Mouse (Mus musculus) cortical plate, adult 2 months (tissue): ENCODE data around the gene Nyap1. TPM values are rescaled to one million over a fixed set of nuclear protein-coding genes. Genes with fewer than 3 reads are reported as not detected.

Source experiments
- H3K27ac ChIP-seq: fragments of 200-500 bp; 2 replicates; pipeline ENCODE4 v1.5.1; 2012; ENCODE audit warnings: low read length, control low read depth, inconsistent platforms; ENCODE audit not compliant: insufficient read depth
- H3K4me1 ChIP-seq: fragments of 200-500 bp; 2 replicates; pipeline ENCODE4 v1.6.1; 2011; ENCODE audit warnings: low read length; ENCODE audit not compliant: control insufficient read depth, insufficient read depth
- H3K4me3 ChIP-seq: fragments of 200-500 bp; 2 replicates; pipeline ENCODE4 v1.5.1; 2011; ENCODE audit warnings: mild to moderate bottlenecking, low read length, control low read depth; ENCODE audit not compliant: insufficient read depth
- CTCF ChIP-seq: fragments of 200-500 bp; IDR thresholded peaks from 2 replicates; pipeline ENCODE4 v1.5.1; 2011; ENCODE audit warnings: mild to moderate bottlenecking, control low read depth, low read length; ENCODE audit not compliant: insufficient read depth; ENCODE audit errors: extremely low read depth
- POLR2A ChIP-seq: fragments of 200-500 bp; IDR thresholded peaks from 2 replicates; pipeline ENCODE4 v1.6.1; 2011; ENCODE audit warnings: mild to moderate bottlenecking, low read length, control low read depth; ENCODE audit not compliant: insufficient read depth; ENCODE audit errors: extremely low read depth
- polyA plus RNA-seq: library from polyadenylated mRNA; depleted of rRNA; stranded (reverse); fragments of >200 nt; gene quantifications from 2 replicates; pipeline ENCODE4 v1.2.3, GENCODE M21; 2012; rRNA removed

The Nyap1 gene
- polyA plus RNA-seq, 1 experiment = 69.7 TPM

DNA sequence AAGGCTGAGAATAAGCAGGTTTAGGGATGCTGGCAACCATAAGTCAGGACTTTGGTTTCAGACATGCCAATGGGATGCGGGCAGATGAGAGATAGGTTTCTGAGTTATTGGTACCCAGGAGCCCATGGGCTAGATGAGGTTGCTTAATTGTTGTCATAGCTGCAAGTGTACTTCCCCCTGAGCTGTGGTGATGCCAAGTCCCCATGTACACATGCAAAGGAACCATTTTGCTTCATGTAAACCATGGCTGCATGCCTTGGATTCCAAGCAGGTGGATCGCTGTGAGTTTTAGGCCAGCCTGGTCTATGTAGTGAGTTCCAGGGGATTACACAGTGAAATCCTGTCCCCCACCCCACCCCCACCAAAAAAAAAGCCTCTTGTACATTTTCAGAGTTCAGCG lies 55.8 kb downstream of the Nyap1 start:
- TF ChIP-seq CTCF = no peak
- no peak for TF ChIP-seq POLR2A
- peaks cover 4% of the 10 kb centered on the region for H3K4me1 ChIP-seq
- H3K27ac ChIP-seq = no peak overlapping the region
- H3K4me3 ChIP-seq = no peak overlapping the region

DNA sequence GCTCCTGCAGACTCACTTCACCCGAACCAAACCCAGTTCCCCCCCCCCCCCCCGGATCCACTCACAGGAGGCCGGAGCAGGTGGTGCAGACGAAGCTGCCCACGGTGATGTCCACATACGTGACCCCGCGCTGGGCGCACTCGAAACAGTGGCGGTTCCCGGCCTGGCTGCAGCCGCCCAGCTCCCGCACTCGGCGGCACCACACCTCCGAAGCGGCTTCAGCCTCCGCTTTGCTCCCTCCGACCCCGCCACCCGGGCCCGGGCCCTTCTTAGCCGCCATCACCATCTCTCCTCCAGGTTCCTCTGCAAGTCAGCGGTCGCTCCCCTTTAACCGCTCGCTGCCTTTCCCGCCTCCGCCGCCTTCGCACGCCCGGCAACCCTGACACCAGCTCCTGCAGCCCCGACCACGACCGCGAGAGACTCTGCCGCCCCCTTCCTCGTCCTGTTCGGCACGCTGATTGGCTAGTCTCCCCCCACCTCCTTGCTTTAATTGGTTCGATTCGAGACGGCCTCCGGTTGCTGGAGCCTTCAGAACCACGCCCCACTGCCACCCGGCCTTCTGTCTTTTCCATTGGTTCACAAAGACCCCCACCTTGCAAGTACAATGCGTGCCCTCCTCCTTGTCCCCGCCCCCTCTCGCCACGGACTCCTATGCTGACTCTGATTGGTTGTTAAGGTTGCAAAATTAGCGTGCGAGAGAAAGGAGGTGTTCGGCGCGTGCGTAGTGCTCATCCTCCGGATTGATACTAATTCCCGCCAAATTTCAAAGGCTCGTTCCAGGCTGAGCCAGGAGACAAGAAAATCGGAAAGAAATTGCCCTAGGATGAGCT lies 56.9 kb downstream of the Nyap1 start, which contains the start of gene Agfg2:
Gene Agfg2 (minus strand): TSS at position 433 of the 830 bp plus-strand sequence.
- Histone ChIP-seq H3K27ac (no peak within 1 kb of the TSS), H3K4me3 (peak within 1 kb of the TSS; percentile 53), H3K4me1 (peaks cover 4% of the 10 kb centered on the region)
- peak; percentile 57 for TF ChIP-seq POLR2A
- TF ChIP-seq CTCF = no peak

- peak overlapping the region; percentile 53 for H3K4me3 ChIP-seq
- H3K4me1 ChIP-seq = peaks cover 4% of the 10 kb centered on the region
- H3K27ac ChIP-seq = no peak overlapping the region
- TF ChIP-seq CTCF (no peak), POLR2A (no peak)
Observed at GRCm38 (mm10) chr5:137683388-137684293, 57.8 kb downstream of the Nyap1 start.

GRCm38 (mm10) chr5:137682526-137682925 lies 58.9 kb downstream of the Nyap1 start:
- H3K27ac ChIP-seq = no peak overlapping the region
- TF ChIP-seq CTCF (no peak), POLR2A (no peak)
- peak overlapping the region; percentile 17 for H3K4me3 ChIP-seq
- peaks cover 4% of the 10 kb centered on the region for H3K4me1 ChIP-seq

Other genes starting within 250 kb of the Nyap1 start
- 46.4 and 48.5 TPM in 2 replicates for gene Pop7, start 239.1 kb downstream of the Nyap1 start, polyA plus RNA-seq
- gene Gigyf1, start 223.1 kb downstream of the Nyap1 start, polyA plus RNA-seq = 41.0 and 50.2 TPM in 2 replicates
- gene Epo, start 208.4 kb downstream of the Nyap1 start, polyA plus RNA-seq = not detected in 2 replicates
- gene Gnb2, start 208.1 kb downstream of the Nyap1 start, polyA plus RNA-seq = 653 and 687 TPM in 2 replicates
- gene Actl6b, start 188.1 kb downstream of the Nyap1 start, polyA plus RNA-seq = 179 and 199 TPM in 2 replicates
- gene Tfr2, start 171.8 kb downstream of the Nyap1 start, polyA plus RNA-seq = 22.3 and 25.5 TPM in 2 replicates
- 45.1 and 45.3 TPM in 2 replicates for gene Mospd3, start 140.5 kb downstream of the Nyap1 start, polyA plus RNA-seq
- 12.6 and 13.6 TPM in 2 replicates for gene Pcolce, start 127.8 kb downstream of the Nyap1 start, polyA plus RNA-seq
- 0.23 and 0.29 TPM in 2 replicates for gene Fbxo24, start 112.6 kb downstream of the Nyap1 start, polyA plus RNA-seq
- 11.5 and 15.0 TPM in 2 replicates for gene Lrch4, start 112.5 kb downstream of the Nyap1 start, polyA plus RNA-seq
- 11.0 and 12.6 TPM in 2 replicates for gene Gm20605, start 112.4 kb downstream of the Nyap1 start, polyA plus RNA-seq
- 24.6 and 26.0 TPM in 2 replicates for gene Sap25, start 100.3 kb downstream of the Nyap1 start, polyA plus RNA-seq
- 0.09 and 0.25 TPM in 2 replicates for gene Irs3, start 95.9 kb downstream of the Nyap1 start, polyA plus RNA-seq
- gene Agfg2, start 56.9 kb downstream of the Nyap1 start, polyA plus RNA-seq = 35.7 and 36.7 TPM in 2 replicates
- 365 and 366 TPM in 2 replicates for gene Tsc22d4, start 4.1 kb upstream of the Nyap1 start, polyA plus RNA-seq
- 26.9 and 27.6 TPM in 2 replicates for gene Ppp1r35, start 37.2 kb upstream of the Nyap1 start, polyA plus RNA-seq
- gene Mepce, start 46.0 kb upstream of the Nyap1 start, polyA plus RNA-seq = 37.8 and 38.1 TPM in 2 replicates
- 11.3 and 12.6 TPM in 2 replicates for gene Zcwpw1, start 46.2 kb upstream of the Nyap1 start, polyA plus RNA-seq
- gene Pilra, start 94.7 kb upstream of the Nyap1 start, polyA plus RNA-seq = 1.1 and 1.3 TPM in 2 replicates
- gene Pilrb1, start 116.5 kb upstream of the Nyap1 start, polyA plus RNA-seq = 0.08 TPM in 1 of 2 replicates, not detected in the other
- 0.42 and 0.44 TPM in 2 replicates for gene Pilrb2, start 130.2 kb upstream of the Nyap1 start, polyA plus RNA-seq
- 1.2 and 1.6 TPM in 2 replicates for gene Cyp3a13, start 180.0 kb upstream of the Nyap1 start, polyA plus RNA-seq
- gene Gjc3, start 221.5 kb upstream of the Nyap1 start, polyA plus RNA-seq = 47.0 and 57.3 TPM in 2 replicates
- gene Azgp1, start 239.9 kb upstream of the Nyap1 start, polyA plus RNA-seq = 0.10 TPM in 1 of 2 replicates, not detected in the other